Mouse (Mus musculus): ENCODE results near the gene Tulp1. TPM values are rescaled to one million over a fixed set of nuclear protein-coding genes. Genes with fewer than 3 reads are reported as not detected.
"Not testable (repeated sequence)": the region's sequence is repeated elsewhere in the genome, so short reads cannot be mapped to it uniquely, and the experiment has no call there.

Tulp1 gene
- polyA plus RNA-seq, 1 experiment: 0.34 TPM

GRCm38 (mm10) chr17:28340578-28340977 lies 24.4 kb downstream of the Tulp1 start:
- 55% methylated on average over 7 of the region's 7 CpGs for WGBS
- peaks cover 9% of the 10 kb centered on the region for H3K36me3 ChIP-seq (ENCODE audit: control insufficient read depth, insufficient read depth, low read length)
- TF ChIP-seq CTCF (IDR thresholded peaks at IDR 0.05; ENCODE audit: extremely low read depth, insufficient read length, insufficient replicate concordance, low read depth, low read length) (no peak), POLR2A (IDR thresholded peaks at IDR 0.05; ENCODE audit: low read depth, low read length) (no peak)
- no peaks in the 10 kb centered on the region for H3K27me3 ChIP-seq (ENCODE audit: control insufficient read depth, insufficient read depth, low read length)
- no peak overlapping the region for H3K4me3 ChIP-seq (ENCODE audit: low read depth, low read length)
- H3K27ac ChIP-seq (ENCODE audit: insufficient read depth, low read depth, low read length): peak overlapping the region; percentile 26; the same call in 1 of the 2 replicates
- peaks cover 31% of the 10 kb centered on the region for H3K4me1 ChIP-seq (ENCODE audit: control insufficient read depth, insufficient read depth, insufficient read length, low read length)

- Histone ChIP-seq H3K27me3 (ENCODE audit: control insufficient read depth, insufficient read depth, low read length) (no peaks in the 10 kb centered on the region), H3K4me3 (ENCODE audit: low read depth, low read length) (no peak overlapping the region), H3K27ac (ENCODE audit: insufficient read depth, low read depth, low read length) (no peak overlapping the region), H3K36me3 (ENCODE audit: control insufficient read depth, insufficient read depth, low read length) (peaks cover 32% of the 10 kb centered on the region), H3K4me1 (ENCODE audit: control insufficient read depth, insufficient read depth, insufficient read length, low read length) (peaks cover 23% of the 10 kb centered on the region)
- TF ChIP-seq CTCF (IDR thresholded peaks at IDR 0.05; ENCODE audit: extremely low read depth, insufficient read length, insufficient replicate concordance, low read depth, low read length) (no peak), POLR2A (IDR thresholded peaks at IDR 0.05; ENCODE audit: low read depth, low read length) (no peak)
- WGBS: 77% methylated on average over 7 of the region's 7 CpGs
These were observed 27.5 kb downstream of the Tulp1 start for GRCm38 (mm10) chr17:28337547-28337946.

- TF ChIP-seq CTCF (IDR thresholded peaks at IDR 0.05; ENCODE audit: extremely low read depth, insufficient read length, insufficient replicate concordance, low read depth, low read length): no peak
- no peak for TF ChIP-seq POLR2A (IDR thresholded peaks at IDR 0.05; ENCODE audit: low read depth, low read length)
- H3K27ac ChIP-seq (ENCODE audit: insufficient read depth, low read depth, low read length): no peak overlapping the region
- peaks cover 49% of the 10 kb centered on the region for H3K36me3 ChIP-seq (ENCODE audit: control insufficient read depth, insufficient read depth, low read length)
- no peak overlapping the region for H3K4me3 ChIP-seq (ENCODE audit: low read depth, low read length)
- H3K27me3 ChIP-seq (ENCODE audit: control insufficient read depth, insufficient read depth, low read length): no peaks in the 10 kb centered on the region
- H3K4me1 ChIP-seq (ENCODE audit: control insufficient read depth, insufficient read depth, insufficient read length, low read length): peaks cover 11% of the 10 kb centered on the region
- 88% methylated on average over 10 of the region's 10 CpGs for WGBS
These were observed 29.8 kb downstream of the Tulp1 start for GRCm38 (mm10) chr17:28335267-28335666.

GRCm38 (mm10) chr17:28332915-28333546 lies 32.0 kb downstream of the Tulp1 start:
- WGBS: 73% methylated on average over 31 of the region's 31 CpGs
- TF ChIP-seq CTCF (IDR thresholded peaks at IDR 0.05; ENCODE audit: extremely low read depth, insufficient read length, insufficient replicate concordance, low read depth, low read length) (no peak), POLR2A (IDR thresholded peaks at IDR 0.05; ENCODE audit: low read depth, low read length) (no peak)
- no peak overlapping the region for H3K27ac ChIP-seq (ENCODE audit: insufficient read depth, low read depth, low read length)

GRCm38 (mm10) chr17:28332113-28332914 lies 32.7 kb downstream of the Tulp1 start:
- Histone ChIP-seq H3K27me3 (ENCODE audit: control insufficient read depth, insufficient read depth, low read length) (no peaks in the 10 kb centered on the region), H3K36me3 (ENCODE audit: control insufficient read depth, insufficient read depth, low read length) (peaks cover 56% of the 10 kb centered on the region), H3K27ac (ENCODE audit: insufficient read depth, low read depth, low read length) (no peak overlapping the region), H3K4me3 (ENCODE audit: low read depth, low read length) (no peak overlapping the region), H3K4me1 (ENCODE audit: control insufficient read depth, insufficient read depth, insufficient read length, low read length) (peaks cover 4% of the 10 kb centered on the region; the same call in 1 of the 2 replicates)
- TF ChIP-seq CTCF (IDR thresholded peaks at IDR 0.05; ENCODE audit: extremely low read depth, insufficient read length, insufficient replicate concordance, low read depth, low read length) (no peak), POLR2A (IDR thresholded peaks at IDR 0.05; ENCODE audit: low read depth, low read length) (no peak)
- WGBS: 69% methylated on average over 13 of the region's 13 CpGs

More at GRCm38 (mm10) chr17:28332915-28333546, 32.0 kb downstream of the Tulp1 start:
- Histone ChIP-seq H3K36me3 (ENCODE audit: control insufficient read depth, insufficient read depth, low read length) (peaks cover 56% of the 10 kb centered on the region), H3K27me3 (ENCODE audit: control insufficient read depth, insufficient read depth, low read length) (no peaks in the 10 kb centered on the region), H3K4me3 (ENCODE audit: low read depth, low read length) (no peak overlapping the region), H3K4me1 (ENCODE audit: control insufficient read depth, insufficient read depth, insufficient read length, low read length) (peaks cover 4% of the 10 kb centered on the region; the same call in 1 of the 2 replicates)

GRCm38 (mm10) chr17:28331241-28332112 lies 33.5 kb downstream of the Tulp1 start:
- H3K4me1 ChIP-seq (ENCODE audit: control insufficient read depth, insufficient read depth, insufficient read length, low read length): peaks cover 6% of the 10 kb centered on the region; the same call in 1 of the 2 replicates
- TF ChIP-seq CTCF (IDR thresholded peaks at IDR 0.05; ENCODE audit: extremely low read depth, insufficient read length, insufficient replicate concordance, low read depth, low read length): no peak
- TF ChIP-seq POLR2A (IDR thresholded peaks at IDR 0.05; ENCODE audit: low read depth, low read length): no peak
- no peak overlapping the region for H3K27ac ChIP-seq (ENCODE audit: insufficient read depth, low read depth, low read length)

GRCm38 (mm10) chr17:28330590-28330989 lies 34.4 kb downstream of the Tulp1 start:
- H3K4me1 ChIP-seq (ENCODE audit: control insufficient read depth, insufficient read depth, insufficient read length, low read length); H3K4me3 ChIP-seq (ENCODE audit: low read depth, low read length): not testable (repeated sequence)
- 29% methylated on average over 8 of the region's 8 CpGs for WGBS

More at GRCm38 (mm10) chr17:28331241-28332112, 33.5 kb downstream of the Tulp1 start:
- Histone ChIP-seq H3K27me3 (ENCODE audit: control insufficient read depth, insufficient read depth, low read length) (no peaks in the 10 kb centered on the region), H3K4me3 (ENCODE audit: low read depth, low read length) (no peak overlapping the region), H3K36me3 (ENCODE audit: control insufficient read depth, insufficient read depth, low read length) (peaks cover 56% of the 10 kb centered on the region)
- WGBS: 26% methylated on average over 6 of the region's 7 CpGs

More at GRCm38 (mm10) chr17:28330590-28330989, 34.4 kb downstream of the Tulp1 start:
- peaks cover 52% of the 10 kb centered on the region for H3K36me3 ChIP-seq (ENCODE audit: control insufficient read depth, insufficient read depth, low read length)
- not testable (repeated sequence) for H3K27ac ChIP-seq (ENCODE audit: insufficient read depth, low read depth, low read length); H3K27me3 ChIP-seq (ENCODE audit: control insufficient read depth, insufficient read depth, low read length)

All from small intestine, adult 2 months (tissue).